Mouse (Mus musculus) hindbrain, postnatal 0 days (tissue): Measurements from ENCODE around the gene Myh3. TPM values are rescaled to one million over a fixed set of nuclear protein-coding genes. Genes with fewer than 3 reads are reported as not detected.

Source experiments
- ATAC-seq: fragments of 200-750 bp; cut with Nextera tagmentation; 2 replicates; pipeline ENCODE4 v1.8.0; 2017; ENCODE audit warnings: mild to moderate bottlenecking, moderate TSS enrichment, moderate library complexity
- DNase-seq: peaks from one replicate; pipeline ENCODE4 v3.0.0-alpha.2; 2015; ENCODE audit warnings: low spot score
- H3K27ac ChIP-seq: fragments of 300-500 bp; sonication (generic); 2 replicates; pipeline ENCODE4 v1.5.1; 2014; ENCODE audit warnings: mild to moderate bottlenecking
- H3K27me3 ChIP-seq: fragments of 300-500 bp; sonication (generic); 2 replicates; pipeline ENCODE4 v1.6.1; 2014; ENCODE audit warnings: low read length, mixed read lengths; ENCODE audit not compliant: insufficient read depth
- H3K36me3 ChIP-seq: fragments of 300-500 bp; sonication (generic); 2 replicates; pipeline ENCODE4 v1.6.1; 2014; ENCODE audit warnings: low read length, mixed read lengths; ENCODE audit not compliant: insufficient read depth
- H3K4me1 ChIP-seq: fragments of 300-500 bp; sonication (generic); 2 replicates; pipeline ENCODE4 v1.6.1; 2014; ENCODE audit warnings: antibody characterized with exemption, low read length, mixed read lengths; ENCODE audit not compliant: insufficient read depth
- H3K4me2 ChIP-seq: fragments of 300-500 bp; sonication (generic); 2 replicates; pipeline ENCODE4 v1.6.1; 2014; ENCODE audit warnings: low read depth, mild to moderate bottlenecking, low read length, moderate library complexity, mixed read lengths
- H3K4me3 ChIP-seq: fragments of 300-500 bp; sonication (generic); 2 replicates; pipeline ENCODE4 v1.5.1; 2014; ENCODE audit warnings: low read length
- H3K9ac ChIP-seq: fragments of 300-500 bp; sonication (generic); replicated peaks from 2 replicates; pipeline ENCODE4 v1.6.1; 2014; ENCODE audit warnings: mild to moderate bottlenecking, low read length, moderate library complexity, mixed read lengths
- H3K9me3 ChIP-seq: fragments of 300-500 bp; sonication (generic); 2 replicates; pipeline ENCODE4 v1.6.1; 2016; ENCODE audit warnings: low read length, mixed read lengths
- CTCF ChIP-seq: IDR thresholded peaks from 2 replicates; pipeline ENCODE4 v1.5.1; 2016; ENCODE audit warnings: antibody characterized with exemption, control low read depth, low read depth
- WGBS: fragments of 180-500 bp; shearing (Covaris S2); extraction: QIAGEN DNeasy Blood & Tissue Kit; methylation state at CpG from one replicate; pipeline ENCODE4 v1.1.7; 2014; 5-methylcytosine and 5-hydroxymethylcytosine counted together
- polyA plus RNA-seq: library from polyadenylated mRNA; unstranded; fragments of >200 nt; fragmentation: Nextera tagmentation; extraction: Ambion mirVana; gene quantifications from 2 replicates; pipeline ENCODE4 v1.2.1, GENCODE M21; 2015
- total RNA-seq: library from RNA; depleted of rRNA; stranded (reverse); fragments of >200 nt; gene quantifications from 2 replicates; pipeline ENCODE4 v1.2.3, GENCODE M21; 2014

Myh3 gene
- total and polyA plus RNA-seq, 2 experiments from 2014 or later, result 0.25 to 1.1 TPM

GRCm38 (mm10) chr11:67116725-67117124 lies 38.6 kb downstream of the Myh3 start:
- no peak for DNase-seq
- no peak overlapping the region for H3K4me2 ChIP-seq
- no peaks in the 10 kb centered on the region for H3K4me1 ChIP-seq
- no peak for ATAC-seq
- H3K27ac ChIP-seq, result no peak overlapping the region
- 86% methylated on average over 5 of the region's 5 CpGs for WGBS
- no peak for TF ChIP-seq CTCF
- no peaks in the 10 kb centered on the region for H3K36me3 ChIP-seq
- no peaks in the 10 kb centered on the region for H3K27me3 ChIP-seq
- H3K9ac ChIP-seq, result no peak overlapping the region
- no peak overlapping the region for H3K4me3 ChIP-seq
- H3K9me3 ChIP-seq, result no peaks in the 10 kb centered on the region

GRCm38 (mm10) chr11:67119539-67120070 lies 41.5 kb downstream of the Myh3 start:
- no peak overlapping the region for H3K9ac ChIP-seq
- no peaks in the 10 kb centered on the region for H3K4me1 ChIP-seq
- no peak for TF ChIP-seq CTCF
- 44% methylated on average over 4 of the region's 4 CpGs for WGBS
- H3K9me3 ChIP-seq, result no peaks in the 10 kb centered on the region
- no peak overlapping the region for H3K27ac ChIP-seq
- H3K4me3 ChIP-seq, result no peak overlapping the region
- no peaks in the 10 kb centered on the region for H3K36me3 ChIP-seq
- H3K27me3 ChIP-seq, result no peaks in the 10 kb centered on the region
- DNase-seq (no peak), ATAC-seq (no peak)
- no peak overlapping the region for H3K4me2 ChIP-seq

- H3K4me1 ChIP-seq, result no peaks in the 10 kb centered on the region
- no peaks in the 10 kb centered on the region for H3K9me3 ChIP-seq
- H3K36me3 ChIP-seq, result no peaks in the 10 kb centered on the region
- H3K4me2 ChIP-seq, result no peak overlapping the region
- 64% methylated on average over 12 of the region's 12 CpGs for WGBS
- ATAC-seq (no peak), DNase-seq (no peak)
- TF ChIP-seq CTCF, result no peak
- no peak overlapping the region for H3K9ac ChIP-seq
- H3K27me3 ChIP-seq, result no peaks in the 10 kb centered on the region
- no peak overlapping the region for H3K27ac ChIP-seq
- H3K4me3 ChIP-seq, result no peak overlapping the region
These were observed 42.7 kb downstream of the Myh3 start for GRCm38 (mm10) chr11:67120697-67121294.

GRCm38 (mm10) chr11:67124943-67125342 lies 46.8 kb downstream of the Myh3 start:
- H3K27ac ChIP-seq, result no peak overlapping the region
- no peaks in the 10 kb centered on the region for H3K9me3 ChIP-seq
- H3K4me1 ChIP-seq, result no peaks in the 10 kb centered on the region
- H3K4me3 ChIP-seq, result no peak overlapping the region
- H3K9ac ChIP-seq, result no peak overlapping the region
- H3K36me3 ChIP-seq, result no peaks in the 10 kb centered on the region
- no peak for TF ChIP-seq CTCF
- no peak overlapping the region for H3K4me2 ChIP-seq
- no peak for DNase-seq
- H3K27me3 ChIP-seq, result no peaks in the 10 kb centered on the region
- WGBS, result 62% methylated on average over 7 of the region's 7 CpGs
- no peak for ATAC-seq

GRCm38 (mm10) chr11:67125361-67125760 lies 47.3 kb downstream of the Myh3 start:
- ATAC-seq (no peak), DNase-seq (no peak)
- no peaks in the 10 kb centered on the region for H3K27me3 ChIP-seq
- H3K27ac ChIP-seq, result no peak overlapping the region
- WGBS, result 78% methylated on average over 17 of the region's 17 CpGs
- TF ChIP-seq CTCF, result no peak
- no peak overlapping the region for H3K9ac ChIP-seq
- H3K9me3 ChIP-seq, result no peaks in the 10 kb centered on the region
- H3K4me2 ChIP-seq, result no peak overlapping the region
- no peaks in the 10 kb centered on the region for H3K36me3 ChIP-seq
- H3K4me3 ChIP-seq, result no peak overlapping the region
- no peaks in the 10 kb centered on the region for H3K4me1 ChIP-seq

- ATAC-seq, result no peak
- WGBS, result 79% methylated on average over 2 of the region's 2 CpGs
- no peaks in the 10 kb centered on the region for H3K9me3 ChIP-seq
These were observed 55.4 kb downstream of the Myh3 start for GRCm38 (mm10) chr11:67133526-67133925.

GRCm38 (mm10) chr11:67134654-67135053 lies 56.6 kb downstream of the Myh3 start:
- no peak overlapping the region for H3K4me3 ChIP-seq
- WGBS, result 73% methylated on average over 6 of the region's 6 CpGs
- H3K9ac ChIP-seq, result no peak overlapping the region
- no peak for ATAC-seq
- H3K4me2 ChIP-seq, result no peak overlapping the region
- no peaks in the 10 kb centered on the region for H3K9me3 ChIP-seq
- TF ChIP-seq CTCF, result no peak
- no peaks in the 10 kb centered on the region for H3K27me3 ChIP-seq
- H3K27ac ChIP-seq, result no peak overlapping the region
- H3K36me3 ChIP-seq, result no peaks in the 10 kb centered on the region
- H3K4me1 ChIP-seq, result no peaks in the 10 kb centered on the region
- no peak for DNase-seq

More at GRCm38 (mm10) chr11:67133526-67133925, 55.4 kb downstream of the Myh3 start:
- Histone ChIP-seq H3K36me3 (no peaks in the 10 kb centered on the region), H3K27ac (no peak overlapping the region), H3K4me3 (no peak overlapping the region), H3K4me2 (no peak overlapping the region), H3K9ac (no peak overlapping the region), H3K27me3 (no peaks in the 10 kb centered on the region), H3K4me1 (no peaks in the 10 kb centered on the region)
- TF ChIP-seq CTCF, result no peak
- no peak for DNase-seq
